Mouse (Mus musculus) hematopoietic multipotent progenitor cell, adult 10-12 weeks (in vitro differentiated cells): ENCODE measurements around the gene Mus81. TPM values are rescaled to one million over a fixed set of nuclear protein-coding genes. Genes with fewer than 3 reads are reported as not detected.

ENCODE experiments used
- polyA plus RNA-seq: library from polyadenylated mRNA; stranded (reverse); fragments of >175 nt; gene quantifications from 2 replicates; pipeline ENCODE4 v1.2.3, GENCODE M21; 2012; ENCODE audit warnings: low replicate concordance

Gene Mus81
- polyA plus RNA-seq, result 61.7 and 62.0 TPM in 2 replicates

GRCm38 (mm10) chr19:5487768-5488550 lies at the start of gene Mus81:
Mus81 (minus strand) TSS chr19:5488402.

GRCm38 (mm10) chr19:5510031-5511026 lies 22.1 kb upstream of the Mus81 start, which contains the start of gene Snx32:
Snx32 (minus strand) TSS chr19:5510538.

GRCm38 (mm10) chr19:5503687-5504086 lies 15.5 kb upstream of the Mus81 start, which contains the start of gene 1700020D05Rik:
1700020D05Rik (minus strand) TSS chr19:5503787.

GRCm38 (mm10) chr19:5490313-5490897 lies 2.2 kb upstream of the Mus81 start, which contains the start of gene Cfl1:
Cfl1 (plus strand) TSS chr19:5490455.

GRCm38 (mm10) chr19:5473720-5474119 lies 14.5 kb downstream of the Mus81 start, which contains the start of gene Efemp2:
Efemp2 (plus strand) TSS chr19:5473954.

GRCm38 (mm10) chr19:5468374-5468773 lies 19.8 kb downstream of the Mus81 start, which contains the start of gene Ctsw:
Ctsw (minus strand) TSS chr19:5468507.

GRCm38 (mm10) chr19:5460465-5460911 lies 27.7 kb downstream of the Mus81 start, which contains the start of gene Fibp:
Fibp (plus strand) TSS chr19:5460615.

GRCm38 (mm10) chr19:5457746-5458442 lies 30.3 kb downstream of the Mus81 start, which contains the start of gene Ccdc85b:
Ccdc85b (minus strand) TSS chr19:5457894.

GRCm38 (mm10) chr19:5447515-5448353 lies 40.5 kb downstream of the Mus81 start, which contains the start of gene Fosl1:
Fosl1 (plus strand) TSS chr19:5447547.

Other genes starting within 250 kb of the Mus81 start
- gene Pacs1, start 215.3 kb downstream of the Mus81 start, polyA plus RNA-seq, result 58.7 and 139 TPM in 2 replicates
- 305 and 456 TPM in 2 replicates for gene Sf3b2, start 192.9 kb downstream of the Mus81 start, polyA plus RNA-seq
- gene Gal3st3, start 190.1 kb downstream of the Mus81 start, polyA plus RNA-seq, result not detected in 2 replicates
- not detected in 2 replicates for gene Catsper1, start 152.7 kb downstream of the Mus81 start, polyA plus RNA-seq
- gene Cst6, start 138.8 kb downstream of the Mus81 start, polyA plus RNA-seq, result 0.84 TPM in 1 of 2 replicates, not detected in the other
- gene Eif1ad, start 121.7 kb downstream of the Mus81 start, polyA plus RNA-seq, result 22.5 and 33.0 TPM in 2 replicates
- 60.4 and 65.3 TPM in 2 replicates for gene Banf1, start 121.2 kb downstream of the Mus81 start, polyA plus RNA-seq
- 110 and 179 TPM in 2 replicates for gene Sart1, start 99.7 kb downstream of the Mus81 start, polyA plus RNA-seq
- 0.49 and 0.58 TPM in 2 replicates for gene Tsga10ip, start 85.9 kb downstream of the Mus81 start, polyA plus RNA-seq
- gene Drap1, start 63.4 kb downstream of the Mus81 start, polyA plus RNA-seq, result 303 and 479 TPM in 2 replicates
- 107 and 177 TPM in 2 replicates for gene AI837181, start 63.3 kb downstream of the Mus81 start, polyA plus RNA-seq
- 0.48 and 1.9 TPM in 2 replicates for gene Fosl1, start 40.9 kb downstream of the Mus81 start, polyA plus RNA-seq
- 10.9 and 19.5 TPM in 2 replicates for gene Ccdc85b, start 30.5 kb downstream of the Mus81 start, polyA plus RNA-seq
- gene Fibp, start 27.8 kb downstream of the Mus81 start, polyA plus RNA-seq, result 31.3 and 343 TPM in 2 replicates
- gene Ctsw, start 19.9 kb downstream of the Mus81 start, polyA plus RNA-seq, result 5.4 and 7.6 TPM in 2 replicates
- 0.41 and 1.7 TPM in 2 replicates for gene Efemp2, start 14.4 kb downstream of the Mus81 start, polyA plus RNA-seq
- gene Cfl1, start 2.1 kb upstream of the Mus81 start, polyA plus RNA-seq, result 1,270 and 1,994 TPM in 2 replicates
- 0.41 and 1.1 TPM in 2 replicates for gene 1700020D05Rik, start 15.4 kb upstream of the Mus81 start, polyA plus RNA-seq
- 3.6 and 8.4 TPM in 2 replicates for gene Snx32, start 22.1 kb upstream of the Mus81 start, polyA plus RNA-seq
- not detected in 2 replicates for gene Ovol1, start 72.2 kb upstream of the Mus81 start, polyA plus RNA-seq
- 50.2 and 53.5 TPM in 2 replicates for gene Ap5b1, start 79.6 kb upstream of the Mus81 start, polyA plus RNA-seq
- gene Rnaseh2c, start 113.5 kb upstream of the Mus81 start, polyA plus RNA-seq, result 126 and 206 TPM in 2 replicates
- gene Kat5, start 121.8 kb upstream of the Mus81 start, polyA plus RNA-seq, result 74.4 and 113 TPM in 2 replicates
- 119 and 167 TPM in 2 replicates for gene Rela, start 149.1 kb upstream of the Mus81 start, polyA plus RNA-seq
- 869 and 1,782 TPM in 2 replicates for gene Sipa1, start 175.3 kb upstream of the Mus81 start, polyA plus RNA-seq
- gene Map3k11, start 200.3 kb upstream of the Mus81 start, polyA plus RNA-seq, result 160 and 317 TPM in 2 replicates
- 364 and 1,099 TPM in 2 replicates for gene Pcnx3, start 200.5 kb upstream of the Mus81 start, polyA plus RNA-seq
- gene Kcnk7, start 216.0 kb upstream of the Mus81 start, polyA plus RNA-seq, result 0.54 and 1.7 TPM in 2 replicates
- gene Ehbp1l1, start 237.9 kb upstream of the Mus81 start, polyA plus RNA-seq, result 110 and 206 TPM in 2 replicates
- gene Fam89b, start 241.3 kb upstream of the Mus81 start, polyA plus RNA-seq, result 70.9 and 119 TPM in 2 replicates